Mouse (Mus musculus) kidney, postnatal 0 days (tissue): ENCODE data around the gene Vwc2. TPM values are rescaled to one million over a fixed set of nuclear protein-coding genes. Genes with fewer than 3 reads are reported as not detected.

Experiments
- ATAC-seq: fragments of 200-750 bp; cut with Nextera tagmentation; replicated peaks from 2 replicates; pipeline ENCODE4 v1.8.0; 2017; ENCODE audit warnings: low read depth, moderate number of reproducible peaks, moderate TSS enrichment, moderate library complexity; ENCODE audit not compliant: low FRiP score
- DNase-seq: peaks from one replicate; pipeline ENCODE4 v3.0.0-alpha.2; 2016; ENCODE audit warnings: low spot score
- H3K27ac ChIP-seq: fragments of 300-500 bp; sonication (generic); 2 replicates; pipeline ENCODE4 v1.5.1; 2014; ENCODE audit warnings: mild to moderate bottlenecking
- H3K27me3 ChIP-seq: fragments of 300-500 bp; sonication (generic); 2 replicates; pipeline ENCODE4 v1.6.1; 2014; ENCODE audit warnings: low read length, mixed read lengths; ENCODE audit not compliant: insufficient read depth
- H3K36me3 ChIP-seq: fragments of 300-500 bp; sonication (generic); 2 replicates; pipeline ENCODE4 v1.6.1; 2014; ENCODE audit warnings: low read length, mixed read lengths; ENCODE audit not compliant: insufficient read depth
- H3K4me1 ChIP-seq: fragments of 300-500 bp; sonication (generic); replicated peaks from 2 replicates; pipeline ENCODE4 v1.6.1; 2014; ENCODE audit warnings: antibody characterized with exemption, low read length, mixed read lengths; ENCODE audit not compliant: insufficient read depth
- H3K4me2 ChIP-seq: fragments of 300-500 bp; sonication (generic); 2 replicates; pipeline ENCODE4 v1.6.1; 2014; ENCODE audit warnings: mild to moderate bottlenecking, low read length, moderate library complexity, mixed read lengths
- H3K4me3 ChIP-seq: fragments of 300-500 bp; sonication (generic); replicated peaks from 2 replicates; pipeline ENCODE4 v1.5.1; 2014; ENCODE audit warnings: low read depth, low read length
- H3K9ac ChIP-seq: fragments of 300-500 bp; sonication (generic); 2 replicates; pipeline ENCODE4 v1.6.1; 2014; ENCODE audit warnings: low read depth, low read length
- H3K9me3 ChIP-seq: fragments of 300-500 bp; sonication (generic); replicated peaks from 2 replicates; pipeline ENCODE4 v1.6.1; 2016; ENCODE audit warnings: low read length, inconsistent platforms, mixed read lengths
- CTCF ChIP-seq: IDR thresholded peaks from 2 replicates; pipeline ENCODE4 v1.5.1; 2016; ENCODE audit warnings: antibody characterized with exemption, low read depth, mild to moderate bottlenecking, moderate library complexity
- WGBS: fragments of 180-500 bp; shearing (Covaris S2); extraction: QIAGEN DNeasy Blood & Tissue Kit; methylation state at CpG from one replicate; pipeline ENCODE4 v1.1.7; 2014; 5-methylcytosine and 5-hydroxymethylcytosine counted together
- polyA plus RNA-seq: library from polyadenylated mRNA; unstranded; fragments of >200 nt; fragmentation: Nextera tagmentation; extraction: Ambion mirVana; gene quantifications from 2 replicates; pipeline ENCODE4 v1.2.1, GENCODE M21; 2015

Vwc2 gene
- polyA plus RNA-seq, 1 experiment from 2014 or later: 1.7 TPM

DNA sequence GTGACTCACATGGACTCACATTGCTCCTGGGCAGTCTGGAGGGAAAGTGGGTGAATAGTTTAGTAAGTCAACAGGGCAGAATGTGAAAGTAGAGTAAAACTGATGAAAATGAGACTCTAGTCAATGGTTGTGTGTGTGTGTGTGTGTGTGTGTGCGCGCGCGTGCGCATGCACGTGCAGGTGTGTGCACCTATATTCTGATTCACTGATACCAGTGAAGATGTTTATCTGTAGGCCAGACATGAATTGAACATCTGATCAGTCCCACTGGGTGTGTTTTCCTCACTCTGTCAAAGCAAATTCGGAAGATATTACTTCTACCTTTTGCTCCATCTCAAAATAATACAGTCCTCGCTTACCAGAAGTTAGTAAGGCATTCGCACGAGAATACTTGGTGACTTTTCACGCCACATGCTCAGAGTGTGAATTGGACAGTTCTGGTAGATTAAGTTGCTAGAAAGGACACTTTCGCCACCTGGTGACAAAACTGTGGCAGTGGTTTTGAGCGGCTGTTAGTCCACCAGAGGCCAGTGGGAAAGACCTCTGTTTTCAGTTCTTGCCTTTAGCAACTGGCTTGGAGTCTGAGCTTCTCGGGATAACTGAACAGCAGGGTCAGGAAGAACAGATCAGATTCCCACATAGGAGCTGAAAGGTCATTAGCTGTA lies 17.5 kb downstream of the Vwc2 start:
- Histone ChIP-seq H3K4me3 (no peak overlapping the region), H3K4me2 (no peak overlapping the region), H3K27me3 (no peaks in the 10 kb centered on the region), H3K36me3 (no peaks in the 10 kb centered on the region), H3K27ac (no peak overlapping the region), H3K9ac (no peak overlapping the region), H3K4me1 (no peaks in the 10 kb centered on the region), H3K9me3 (no peaks in the 10 kb centered on the region)
- peak; percentile 87 for TF ChIP-seq CTCF
- WGBS: 50% methylated on average over 14 of the region's 14 CpGs
- peak; percentile 66; the same call in 1 of the 2 replicates for ATAC-seq
- DNase-seq: peak; percentile 79

- H3K9ac ChIP-seq: no peak overlapping the region
- no peak for ATAC-seq
Observed at GRCm38 (mm10) chr11:11140622-11141021, 26.6 kb downstream of the Vwc2 start.

DNA sequence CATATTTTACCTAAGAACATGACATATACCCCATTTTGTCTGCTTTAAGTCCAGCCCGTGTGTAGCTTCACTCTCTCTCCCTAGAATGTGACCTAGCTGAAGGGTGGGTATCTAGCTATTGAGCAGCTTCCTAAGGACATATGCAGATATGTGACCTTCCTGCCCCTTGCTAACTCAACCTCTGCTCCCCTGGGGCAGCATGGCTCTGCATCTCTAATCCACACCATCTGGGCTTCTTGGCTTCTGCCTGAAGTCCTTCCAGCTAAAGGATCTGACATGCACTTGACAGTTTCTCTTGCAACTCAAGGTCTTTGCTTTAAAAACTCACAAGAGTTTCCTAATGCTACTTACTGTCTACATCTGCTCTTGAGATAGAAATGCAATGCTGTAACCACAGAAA lies 38.7 kb downstream of the Vwc2 start:
- WGBS: 63% methylated on average over 1 of the region's 1 CpGs
- no peak for ATAC-seq

More at GRCm38 (mm10) chr11:11140622-11141021, 26.6 kb downstream of the Vwc2 start:
- DNase-seq: no peak
- H3K4me2 ChIP-seq: no peak overlapping the region
- no peak; the same call in 1 of the 2 replicates for TF ChIP-seq CTCF
- H3K4me3 ChIP-seq: no peak overlapping the region
- no peaks in the 10 kb centered on the region for H3K9me3 ChIP-seq
- no peaks in the 10 kb centered on the region for H3K36me3 ChIP-seq
- no peak overlapping the region for H3K27ac ChIP-seq
- no peaks in the 10 kb centered on the region for H3K27me3 ChIP-seq
- no peaks in the 10 kb centered on the region for H3K4me1 ChIP-seq

GRCm38 (mm10) chr11:11171396-11171795 lies 57.4 kb downstream of the Vwc2 start:
- no peak overlapping the region for H3K9ac ChIP-seq
- H3K27me3 ChIP-seq: no peaks in the 10 kb centered on the region
- no peak overlapping the region for H3K27ac ChIP-seq
- H3K36me3 ChIP-seq: no peaks in the 10 kb centered on the region
- no peak for TF ChIP-seq CTCF
- H3K9me3 ChIP-seq: no peaks in the 10 kb centered on the region
- no peak overlapping the region for H3K4me3 ChIP-seq
- H3K4me1 ChIP-seq: no peaks in the 10 kb centered on the region
- ATAC-seq (no peak), DNase-seq (peak; percentile 63)
- H3K4me2 ChIP-seq: no peak overlapping the region
- WGBS: 42% methylated on average over 4 of the region's 4 CpGs

More for the DNA sequence above, 38.7 kb downstream of the Vwc2 start:
- H3K4me2 ChIP-seq: no peak overlapping the region
- H3K9ac ChIP-seq: no peak overlapping the region
- H3K4me3 ChIP-seq: no peak overlapping the region
- H3K27me3 ChIP-seq: no peaks in the 10 kb centered on the region
- no peaks in the 10 kb centered on the region for H3K36me3 ChIP-seq
- no peaks in the 10 kb centered on the region for H3K9me3 ChIP-seq
- no peaks in the 10 kb centered on the region for H3K4me1 ChIP-seq
- DNase-seq: no peak
- H3K27ac ChIP-seq: no peak overlapping the region
- no peak for TF ChIP-seq CTCF

- no peaks in the 10 kb centered on the region for H3K4me1 ChIP-seq
Observed at GRCm38 (mm10) chr11:11175259-11175658, 61.2 kb downstream of the Vwc2 start.

DNA sequence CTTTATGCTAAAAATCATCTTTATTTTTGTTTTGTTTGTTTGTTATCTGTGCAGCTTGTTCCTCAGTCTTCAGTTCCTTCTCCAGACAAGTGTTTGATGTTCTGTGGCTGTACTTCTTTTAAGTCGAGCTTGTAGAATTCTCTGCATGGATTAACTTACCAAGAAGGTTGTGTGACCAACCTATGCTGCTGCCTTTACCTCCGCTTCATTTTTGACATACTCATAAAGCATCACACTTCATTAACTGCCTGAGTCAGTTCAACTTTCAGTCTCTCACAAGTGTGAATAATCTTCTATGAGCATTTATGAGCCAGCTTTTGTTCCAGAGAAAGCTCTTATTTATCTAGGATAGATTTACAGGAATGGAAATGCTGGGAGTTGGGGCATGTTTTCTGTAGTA lies 68.7 kb downstream of the Vwc2 start:
- ATAC-seq: no peak
- no peaks in the 10 kb centered on the region for H3K9me3 ChIP-seq
- no peaks in the 10 kb centered on the region for H3K4me1 ChIP-seq
- H3K27me3 ChIP-seq: no peaks in the 10 kb centered on the region
- H3K9ac ChIP-seq: no peak overlapping the region
- peak; percentile 15 for DNase-seq
- H3K4me2 ChIP-seq: no peak overlapping the region
- WGBS: 30% methylated on average over 2 of the region's 2 CpGs
- no peaks in the 10 kb centered on the region for H3K36me3 ChIP-seq
- H3K4me3 ChIP-seq: no peak overlapping the region
- H3K27ac ChIP-seq: no peak overlapping the region
- no peak for TF ChIP-seq CTCF

More at GRCm38 (mm10) chr11:11175259-11175658, 61.2 kb downstream of the Vwc2 start:
- H3K9me3 ChIP-seq: no peaks in the 10 kb centered on the region
- no peaks in the 10 kb centered on the region for H3K27me3 ChIP-seq
- no peak overlapping the region for H3K4me2 ChIP-seq
- WGBS: 73% methylated on average over 2 of the region's 2 CpGs
- DNase-seq: no peak
- ATAC-seq: no peak
- H3K27ac ChIP-seq: no peak overlapping the region
- H3K4me3 ChIP-seq: no peak overlapping the region
- TF ChIP-seq CTCF: no peak
- no peak overlapping the region for H3K9ac ChIP-seq
- no peaks in the 10 kb centered on the region for H3K36me3 ChIP-seq

DNA sequence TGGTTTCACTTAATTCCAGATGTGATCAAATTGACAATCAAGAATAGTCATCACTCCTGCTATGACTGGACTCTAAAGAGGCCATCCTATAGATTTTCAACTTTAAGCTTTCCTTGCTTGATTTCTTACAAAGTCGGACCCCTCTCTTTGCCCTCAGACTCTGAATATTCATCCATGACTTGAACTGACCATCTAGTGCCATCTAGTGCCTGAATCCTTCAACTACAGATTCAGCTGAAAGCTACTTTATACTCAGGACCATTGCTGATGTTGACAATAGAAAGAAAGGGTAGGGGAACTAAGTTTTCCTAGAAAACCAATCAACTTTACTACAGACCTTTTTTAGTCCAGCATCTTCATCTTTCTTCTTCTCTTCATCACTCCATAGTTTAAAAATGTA lies 109.1 kb downstream of the Vwc2 start:
- H3K4me1 ChIP-seq: no peaks in the 10 kb centered on the region
- ATAC-seq: no peak
- no peaks in the 10 kb centered on the region for H3K9me3 ChIP-seq
- H3K9ac ChIP-seq: no peak overlapping the region
- 15% methylated on average over 1 of the region's 1 CpGs for WGBS
- DNase-seq: peak; percentile 59
- peak; percentile 70 for TF ChIP-seq CTCF
- no peaks in the 10 kb centered on the region for H3K36me3 ChIP-seq
- no peak overlapping the region for H3K4me3 ChIP-seq
- no peak overlapping the region for H3K27ac ChIP-seq
- no peaks in the 10 kb centered on the region for H3K27me3 ChIP-seq
- H3K4me2 ChIP-seq: no peak overlapping the region
